Mouse (Mus musculus) neural tube, embryonic 15.5 days (tissue): ENCODE results near the gene Grhl1. TPM values are rescaled to one million over a fixed set of nuclear protein-coding genes. Genes with fewer than 3 reads are reported as not detected.
"Not testable (repeated sequence)": the region's sequence is repeated elsewhere in the genome, so short reads cannot be mapped to it uniquely, and the experiment has no call there.

Experiments used
- ATAC-seq: fragments of 200-750 bp; cut with Nextera tagmentation; 2 replicates; pipeline ENCODE4 v1.8.0; 2017; ENCODE audit warnings: mild to moderate bottlenecking, moderate TSS enrichment, moderate library complexity; ENCODE audit not compliant: low FRiP score
- H3K27ac ChIP-seq: fragments of 300-500 bp; sonication (generic); replicated peaks from 2 replicates; pipeline ENCODE4 v1.5.1; 2015; ENCODE audit warnings: mild to moderate bottlenecking, inconsistent platforms
- H3K27me3 ChIP-seq: fragments of 300-500 bp; sonication (generic); replicated peaks from 2 replicates; pipeline ENCODE4 v1.6.1; 2015; ENCODE audit warnings: inconsistent platforms
- H3K36me3 ChIP-seq: fragments of 300-500 bp; sonication (generic); 2 replicates; pipeline ENCODE4 v1.6.1; 2015; ENCODE audit warnings: inconsistent platforms
- H3K4me1 ChIP-seq: fragments of 300-500 bp; sonication (generic); 2 replicates; pipeline ENCODE4 v1.6.1; 2015; ENCODE audit warnings: inconsistent platforms
- H3K4me2 ChIP-seq: fragments of 300-500 bp; sonication (generic); 2 replicates; pipeline ENCODE4 v1.6.1; 2015; ENCODE audit warnings: inconsistent platforms, mild to moderate bottlenecking, moderate library complexity
- H3K4me3 ChIP-seq: fragments of 300-500 bp; sonication (generic); replicated peaks from 2 replicates; pipeline ENCODE4 v1.5.1; 2015; ENCODE audit warnings: mild to moderate bottlenecking, inconsistent platforms
- H3K9ac ChIP-seq: fragments of 300-500 bp; sonication (generic); replicated peaks from 2 replicates; pipeline ENCODE4 v1.6.1; 2015; ENCODE audit warnings: mild to moderate bottlenecking, inconsistent platforms
- H3K9me3 ChIP-seq: fragments of 300-500 bp; sonication (generic); replicated peaks from 2 replicates; pipeline ENCODE4 v1.6.1; 2016; ENCODE audit warnings: inconsistent platforms
- WGBS: fragments of 180-500 bp; shearing (Covaris S2); methylation state at CpG from one replicate; pipeline ENCODE4 v1.1.7; 2015; ENCODE audit warnings: mixed read lengths; 5-methylcytosine and 5-hydroxymethylcytosine counted together
- polyA plus RNA-seq: library from polyadenylated mRNA; unstranded; fragments of >200 nt; fragmentation: Nextera tagmentation; extraction: Ambion mirVana; gene quantifications from 2 replicates; pipeline ENCODE4 v1.2.1, GENCODE M21; 2015

Gene Grhl1
- polyA plus RNA-seq, 1 experiment from 2014 or later = 0.63 TPM

- no peaks in the 10 kb centered on the region for H3K36me3 ChIP-seq
- no peaks in the 10 kb centered on the region for H3K27me3 ChIP-seq
- no peak for ATAC-seq
- H3K9ac ChIP-seq = no peak overlapping the region
- no peaks in the 10 kb centered on the region for H3K9me3 ChIP-seq
- H3K27ac ChIP-seq = no peak overlapping the region
- WGBS = 53% methylated on average over 12 of the region's 12 CpGs
- no peak overlapping the region for H3K4me2 ChIP-seq
- no peak overlapping the region for H3K4me3 ChIP-seq
- peaks cover 8% of the 10 kb centered on the region; the same call in 1 of the 2 replicates for H3K4me1 ChIP-seq
These were observed 51.6 kb downstream of the Grhl1 start for GRCm38 (mm10) chr12:24623486-24624251.

GRCm38 (mm10) chr12:24626401-24626800 is 54.3 kb downstream of the Grhl1 start:
- H3K4me1 ChIP-seq = peaks cover 8% of the 10 kb centered on the region; the same call in 1 of the 2 replicates
- H3K36me3 ChIP-seq = no peaks in the 10 kb centered on the region
- no peak for ATAC-seq
- no peak overlapping the region for H3K27ac ChIP-seq
- no peaks in the 10 kb centered on the region for H3K27me3 ChIP-seq
- H3K4me2 ChIP-seq = no peak overlapping the region
- 95% methylated on average over 5 of the region's 5 CpGs for WGBS
- H3K4me3 ChIP-seq = no peak overlapping the region
- no peaks in the 10 kb centered on the region for H3K9me3 ChIP-seq
- no peak overlapping the region for H3K9ac ChIP-seq

GRCm38 (mm10) chr12:24627215-24627614 is 55.1 kb downstream of the Grhl1 start:
- H3K36me3 ChIP-seq = no peaks in the 10 kb centered on the region
- H3K9ac ChIP-seq = no peak overlapping the region
- peaks cover 8% of the 10 kb centered on the region; the same call in 1 of the 2 replicates for H3K4me1 ChIP-seq
- no peak overlapping the region for H3K4me3 ChIP-seq
- H3K9me3 ChIP-seq = no peaks in the 10 kb centered on the region
- H3K4me2 ChIP-seq = no peak overlapping the region
- 71% methylated on average over 3 of the region's 3 CpGs for WGBS
- H3K27me3 ChIP-seq = no peaks in the 10 kb centered on the region
- H3K27ac ChIP-seq = no peak overlapping the region
- no peak for ATAC-seq

- Histone ChIP-seq H3K27me3 (no peaks in the 10 kb centered on the region), H3K27ac (no peak overlapping the region), H3K9ac (no peak overlapping the region), H3K36me3 (no peaks in the 10 kb centered on the region), H3K9me3 (no peaks in the 10 kb centered on the region), H3K4me1 (no peaks in the 10 kb centered on the region), H3K4me2 (no peak overlapping the region), H3K4me3 (no peak overlapping the region)
- no peak for ATAC-seq
- 82% methylated on average over 1 of the region's 1 CpGs for WGBS
These were observed 58.1 kb downstream of the Grhl1 start for GRCm38 (mm10) chr12:24630220-24630619.

- no peak overlapping the region for H3K4me2 ChIP-seq
- H3K27me3 ChIP-seq = no peaks in the 10 kb centered on the region
- no peaks in the 10 kb centered on the region for H3K4me1 ChIP-seq
- ATAC-seq = no peak
- 53% methylated on average over 4 of the region's 4 CpGs for WGBS
- no peaks in the 10 kb centered on the region for H3K9me3 ChIP-seq
- H3K4me3 ChIP-seq = no peak overlapping the region
- H3K36me3 ChIP-seq = no peaks in the 10 kb centered on the region
- no peak overlapping the region for H3K9ac ChIP-seq
- H3K27ac ChIP-seq = no peak overlapping the region
These were observed 60.3 kb downstream of the Grhl1 start for GRCm38 (mm10) chr12:24632404-24632803.

GRCm38 (mm10) chr12:24633753-24634191 is 61.7 kb downstream of the Grhl1 start:
- no peaks in the 10 kb centered on the region for H3K9me3 ChIP-seq
- H3K4me1 ChIP-seq = no peaks in the 10 kb centered on the region
- no peaks in the 10 kb centered on the region for H3K27me3 ChIP-seq
- H3K9ac ChIP-seq = no peak overlapping the region
- no peaks in the 10 kb centered on the region for H3K36me3 ChIP-seq
- no peak overlapping the region for H3K27ac ChIP-seq
- 88% methylated on average over 1 of the region's 1 CpGs for WGBS
- H3K4me3 ChIP-seq = no peak overlapping the region
- no peak overlapping the region for H3K4me2 ChIP-seq
- ATAC-seq = no peak

- Histone ChIP-seq H3K27ac (no peak overlapping the region), H3K36me3 (no peaks in the 10 kb centered on the region), H3K4me2 (no peak overlapping the region), H3K4me3 (no peak overlapping the region), H3K27me3 (no peaks in the 10 kb centered on the region), H3K9me3 (no peaks in the 10 kb centered on the region), H3K4me1 (no peaks in the 10 kb centered on the region), H3K9ac (no peak overlapping the region)
- no peak for ATAC-seq
- WGBS = 91% methylated on average over 4 of the region's 4 CpGs
These were observed 62.1 kb downstream of the Grhl1 start for GRCm38 (mm10) chr12:24634212-24634611.

GRCm38 (mm10) chr12:24634648-24635047 is 62.6 kb downstream of the Grhl1 start:
- H3K4me2 ChIP-seq = no peak overlapping the region
- no peak for ATAC-seq
- no peak overlapping the region for H3K27ac ChIP-seq
- no peaks in the 10 kb centered on the region for H3K36me3 ChIP-seq
- H3K4me1 ChIP-seq = no peaks in the 10 kb centered on the region
- no peak overlapping the region for H3K9ac ChIP-seq
- H3K27me3 ChIP-seq = no peaks in the 10 kb centered on the region
- WGBS = 87% methylated on average over 3 of the region's 3 CpGs
- H3K4me3 ChIP-seq = no peak overlapping the region
- H3K9me3 ChIP-seq = no peaks in the 10 kb centered on the region

- not testable (repeated sequence) for H3K36me3 ChIP-seq, H3K9me3 ChIP-seq, H3K9ac ChIP-seq, H3K4me1 ChIP-seq, H3K27me3 ChIP-seq, ATAC-seq, H3K27ac ChIP-seq, H3K4me2 ChIP-seq, H3K4me3 ChIP-seq
- 97% methylated on average over 10 of the region's 10 CpGs for WGBS
These were observed 66.7 kb downstream of the Grhl1 start for GRCm38 (mm10) chr12:24638787-24639186.

GRCm38 (mm10) chr12:24642370-24642802 is 70.3 kb downstream of the Grhl1 start:
- Histone ChIP-seq H3K4me2 (no peak overlapping the region), H3K27ac (0 out of 2 replicates have a peak overlapping the region, but pooled peaks have one; percentile 45), H3K27me3 (no peaks in the 10 kb centered on the region), H3K9me3 (no peaks in the 10 kb centered on the region), H3K4me1 (0 out of 2 replicates have a peak, but pooled peaks cover 3% of the 10 kb centered on the region), H3K36me3 (no peaks in the 10 kb centered on the region), H3K4me3 (no peak overlapping the region), H3K9ac (no peak overlapping the region)
- peak; percentile 93 for ATAC-seq
- 56% methylated on average over 4 of the region's 4 CpGs for WGBS

GRCm38 (mm10) chr12:24644125-24644571 is 72.1 kb downstream of the Grhl1 start:
- H3K36me3 ChIP-seq = no peaks in the 10 kb centered on the region
- H3K9ac ChIP-seq = no peak overlapping the region
- H3K9me3 ChIP-seq = no peaks in the 10 kb centered on the region
- 0 out of 2 replicates have a peak, but pooled peaks cover 3% of the 10 kb centered on the region for H3K4me1 ChIP-seq
- H3K4me3 ChIP-seq = no peak overlapping the region
- WGBS = 43% methylated on average over 1 of the region's 1 CpGs
- no peaks in the 10 kb centered on the region for H3K27me3 ChIP-seq
- no peak overlapping the region for H3K27ac ChIP-seq
- no peak overlapping the region for H3K4me2 ChIP-seq
- no peak for ATAC-seq

GRCm38 (mm10) chr12:24645901-24646300 is 73.8 kb downstream of the Grhl1 start:
- Histone ChIP-seq H3K4me2 (no peak overlapping the region), H3K4me3 (no peak overlapping the region), H3K9me3 (no peaks in the 10 kb centered on the region), H3K9ac (no peak overlapping the region), H3K36me3 (no peaks in the 10 kb centered on the region), H3K27me3 (no peaks in the 10 kb centered on the region), H3K4me1 (peaks cover 12% of the 10 kb centered on the region), H3K27ac (no peak overlapping the region)
- ATAC-seq = no peak
- 84% methylated on average over 6 of the region's 6 CpGs for WGBS
